Mouse (Mus musculus): ENCODE results near the gene S100pbp. TPM values are rescaled to one million over a fixed set of nuclear protein-coding genes. Genes with fewer than 3 reads are reported as not detected.
A peak's percentile ranks its signal among the peaks of the same experiment; 100 is the strongest.

S100pbp gene
- total RNA-seq, 2 experiments from 2014 or later: 23.1 to 23.6 TPM

DNA sequence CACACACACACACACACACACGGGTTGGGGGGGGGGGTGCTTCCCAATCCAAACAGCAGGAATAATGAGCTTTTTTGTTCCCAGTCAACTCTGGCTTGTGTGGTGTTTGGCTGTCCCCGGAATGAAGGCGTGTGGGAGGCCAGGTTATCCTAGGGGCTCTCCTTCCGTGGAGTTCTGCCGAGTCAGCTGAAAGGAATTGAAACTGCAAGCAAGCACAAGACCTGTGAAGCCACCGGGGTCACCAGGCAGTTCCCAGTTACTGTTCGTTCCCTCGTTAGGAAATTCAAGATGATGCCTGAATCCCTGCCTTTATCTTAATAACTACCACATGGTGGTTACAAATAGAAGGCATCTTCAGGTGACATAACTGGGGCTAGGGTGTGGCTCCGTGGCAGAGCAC is 60.1 kb downstream of the S100pbp start:
- no peak for DNase-seq

DNA sequence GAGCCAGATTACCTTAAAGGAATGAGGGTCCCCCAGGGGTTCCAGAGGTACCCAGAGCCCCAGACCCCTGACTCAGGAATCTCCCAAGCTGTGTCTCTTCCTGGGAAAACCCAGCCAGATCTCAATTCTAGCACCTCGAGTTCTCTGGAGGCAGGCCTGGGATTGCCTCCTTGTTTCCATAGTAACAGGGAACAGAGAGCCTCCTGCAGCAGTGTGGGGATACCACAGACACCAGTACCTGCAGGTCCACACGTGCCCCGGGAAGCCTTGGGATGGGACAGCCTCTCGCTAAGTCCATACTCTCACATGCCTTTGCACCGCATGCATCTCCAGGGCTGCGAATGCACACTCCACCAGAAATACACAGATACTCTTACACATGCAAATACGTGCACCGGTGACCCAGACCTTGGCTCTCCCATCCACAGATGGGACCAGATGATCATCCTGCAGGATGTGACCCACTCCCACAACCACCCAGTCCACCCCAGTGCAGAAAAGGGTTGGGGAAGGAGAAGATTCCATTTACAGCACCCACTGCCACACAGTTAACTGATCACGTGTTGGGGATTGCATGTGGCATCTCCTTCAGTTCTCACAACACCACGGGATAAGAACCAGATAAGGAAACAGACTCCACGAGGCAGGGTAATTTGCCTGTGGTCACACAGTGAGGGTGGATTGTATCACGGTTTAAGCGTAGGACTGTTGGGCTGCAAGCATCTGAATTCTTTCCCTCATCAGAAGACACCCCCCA is 60.8 kb downstream of the S100pbp start:
- no peak for DNase-seq

DNA sequence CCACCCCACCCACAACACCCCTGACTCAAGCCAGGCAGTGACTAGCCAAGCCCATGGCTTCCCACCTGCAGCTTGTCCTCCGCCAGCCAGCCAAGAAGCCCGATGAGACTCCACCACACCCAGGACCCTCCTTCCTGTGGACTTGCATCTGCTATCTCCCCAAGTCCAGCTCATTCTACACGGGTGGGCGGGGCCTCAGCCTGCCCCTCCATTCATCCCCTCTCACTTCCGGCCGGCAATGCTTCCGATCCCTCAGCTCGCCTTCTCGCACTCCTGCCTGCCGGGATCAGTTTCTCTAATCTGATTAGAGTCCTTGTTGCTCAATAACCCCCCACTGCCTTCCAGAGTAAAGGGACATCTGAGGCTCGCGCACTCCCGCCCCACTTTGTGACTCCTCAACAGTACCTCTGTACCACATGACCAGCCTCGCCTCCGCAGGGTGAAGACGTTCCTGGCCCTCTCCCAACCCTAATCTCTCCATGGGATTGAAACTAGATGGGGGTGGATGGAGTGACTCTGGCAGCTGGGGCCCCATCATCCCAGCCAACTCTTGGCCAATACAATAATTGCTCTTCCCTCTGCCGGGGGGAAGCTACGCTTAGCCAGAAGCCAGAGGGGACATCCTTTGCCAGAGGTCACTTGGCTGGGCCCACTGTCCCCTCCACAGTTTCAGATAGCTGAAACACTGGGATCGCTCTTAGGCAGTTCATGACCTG is 63.6 kb downstream of the S100pbp start:
- DNase-seq: peak in 1 of 2 experiments; percentile 46

DNA sequence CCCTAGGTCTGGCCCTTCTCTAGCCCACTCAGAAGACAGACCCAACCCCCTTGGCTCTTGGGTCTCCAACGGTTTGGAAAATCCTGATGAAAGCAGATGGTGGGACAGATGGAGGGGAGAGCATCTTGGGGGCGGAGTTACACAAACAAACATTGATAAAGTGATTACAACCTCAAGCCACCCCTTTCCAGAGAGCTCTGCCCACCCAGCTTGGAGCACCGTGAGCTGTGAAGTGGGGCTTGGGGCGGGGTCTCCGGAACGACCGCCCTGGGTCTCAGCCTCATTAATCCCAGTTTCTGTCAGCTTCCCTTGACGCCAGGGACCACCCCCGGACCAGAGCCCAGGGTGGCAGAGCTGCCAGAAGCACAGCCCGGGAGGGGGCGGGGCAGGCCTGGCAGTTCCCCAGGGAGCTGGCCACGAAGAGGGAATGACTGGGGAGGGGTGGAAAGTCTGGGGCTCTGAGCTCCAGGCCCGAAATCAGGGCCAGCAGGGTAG is 64.8 kb downstream of the S100pbp start:
- peak in 1 of 2 experiments; percentile 28 for DNase-seq

DNA sequence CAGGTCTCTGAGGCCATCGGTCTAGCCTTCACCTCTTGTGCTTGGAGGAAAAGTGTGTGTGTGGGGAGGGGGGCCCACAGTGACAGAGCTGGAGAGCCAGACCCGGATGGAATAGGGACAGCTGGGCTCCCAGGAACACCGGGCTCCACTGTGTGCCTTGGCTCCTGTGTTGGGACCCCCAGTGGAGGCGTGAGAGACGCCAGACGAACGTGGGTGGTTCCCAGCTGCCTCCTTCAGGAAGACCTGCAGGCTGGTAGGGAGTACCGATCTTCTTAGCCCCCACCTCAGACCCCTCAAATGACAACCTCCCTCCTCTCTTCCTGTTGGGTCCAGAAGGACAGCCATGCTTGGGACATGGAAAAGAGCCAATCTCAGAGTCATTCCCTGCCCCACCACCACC is 66.8 kb downstream of the S100pbp start:
- no peak for DNase-seq

DNA sequence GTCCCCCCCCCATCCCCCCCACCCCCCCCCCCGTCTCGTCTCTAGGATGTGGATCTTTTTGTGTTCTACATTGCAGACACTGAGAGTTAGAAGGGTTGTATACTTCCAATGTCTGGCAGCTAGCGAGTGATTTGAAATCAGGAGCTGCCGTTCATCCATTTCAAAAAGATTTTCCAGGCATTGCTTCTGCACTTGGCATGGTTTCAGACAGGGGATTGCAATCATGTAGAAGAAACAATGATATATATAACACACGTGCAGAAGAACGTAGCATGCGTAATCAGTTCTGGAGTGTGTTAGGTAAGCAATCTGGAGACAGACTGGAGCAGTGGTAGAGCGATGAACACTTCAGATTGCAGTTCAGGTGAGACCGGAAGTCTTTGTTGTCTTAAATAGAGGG is 67.4 kb downstream of the S100pbp start:
- DNase-seq: no peak

DNA sequence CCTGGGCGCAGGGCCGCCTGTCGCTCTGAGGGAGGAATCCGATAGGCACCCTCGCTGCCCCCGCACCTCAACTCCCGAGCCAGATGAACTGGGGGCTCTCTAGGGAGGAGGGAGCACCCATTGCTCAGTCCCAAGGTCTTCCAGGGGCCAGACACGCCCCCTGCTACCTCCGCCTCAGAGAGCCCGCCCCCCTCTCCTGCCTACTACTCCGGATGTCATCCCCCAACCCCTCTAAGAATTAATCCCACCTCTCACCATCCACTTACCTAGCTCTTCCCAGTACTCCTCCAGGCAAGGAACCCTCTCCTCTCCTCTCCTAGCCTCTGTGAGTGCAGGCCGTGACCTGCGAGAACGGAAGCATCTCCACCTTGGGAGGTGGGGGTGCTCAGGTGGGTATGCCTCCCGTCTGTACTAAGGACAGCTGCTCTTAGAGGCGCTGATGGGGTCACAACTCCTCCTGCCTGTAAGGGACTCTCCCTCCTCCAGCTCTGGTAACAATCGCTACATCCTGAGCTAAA is 67.9 kb downstream of the S100pbp start, which contains the start of gene Hpca:
TSS of gene Hpca (minus strand) at position 468 of the 518 bp plus-strand sequence.
- DNase-seq: no peak

DNA sequence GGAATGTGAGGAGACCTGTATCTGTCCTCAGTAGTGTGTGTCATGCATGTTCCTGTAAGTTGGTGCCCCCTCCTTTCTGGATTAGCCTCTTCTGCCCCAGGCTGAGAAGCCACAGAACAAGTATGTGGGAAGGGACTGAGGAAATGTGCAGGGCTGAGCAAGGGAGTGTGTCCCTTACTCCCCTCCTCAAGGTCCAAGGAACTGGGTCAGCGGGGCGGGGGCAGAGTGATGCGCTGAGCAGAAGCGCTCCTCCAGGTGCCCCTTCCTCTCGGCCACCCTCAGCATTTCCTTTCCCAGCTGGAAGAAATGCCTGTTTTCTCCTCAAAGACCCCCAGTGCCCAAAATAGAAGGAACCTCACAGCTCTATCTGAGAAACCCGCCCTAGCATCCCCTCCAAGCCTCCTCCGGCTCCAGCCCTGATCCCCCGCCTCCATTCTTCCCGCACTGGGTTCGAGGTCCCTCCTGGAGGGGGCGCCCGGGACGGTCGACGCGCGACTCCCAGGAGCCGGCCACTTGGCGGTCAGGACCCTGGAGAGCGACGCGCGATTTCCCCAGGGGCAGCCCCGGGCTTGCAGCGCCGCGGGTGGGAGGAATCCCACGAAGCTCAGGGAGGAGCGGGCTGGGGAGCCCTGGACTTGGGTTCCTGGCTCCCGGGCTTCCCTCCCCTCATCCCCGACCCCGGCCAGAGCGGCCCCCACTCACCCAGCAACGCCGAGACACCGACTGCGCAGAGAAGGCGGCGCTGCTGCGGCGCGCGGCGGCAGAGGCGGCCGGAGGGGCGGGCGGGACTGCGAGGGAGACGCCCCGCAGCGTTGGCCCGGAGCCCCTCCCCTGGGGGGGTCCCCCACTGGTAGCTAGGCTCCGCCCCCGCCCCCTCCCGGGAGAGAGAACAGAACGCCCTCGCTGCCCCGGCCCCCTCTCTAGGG is 68.7 kb downstream of the S100pbp start:
- DNase-seq: peak; percentile 84 to 88

DNA sequence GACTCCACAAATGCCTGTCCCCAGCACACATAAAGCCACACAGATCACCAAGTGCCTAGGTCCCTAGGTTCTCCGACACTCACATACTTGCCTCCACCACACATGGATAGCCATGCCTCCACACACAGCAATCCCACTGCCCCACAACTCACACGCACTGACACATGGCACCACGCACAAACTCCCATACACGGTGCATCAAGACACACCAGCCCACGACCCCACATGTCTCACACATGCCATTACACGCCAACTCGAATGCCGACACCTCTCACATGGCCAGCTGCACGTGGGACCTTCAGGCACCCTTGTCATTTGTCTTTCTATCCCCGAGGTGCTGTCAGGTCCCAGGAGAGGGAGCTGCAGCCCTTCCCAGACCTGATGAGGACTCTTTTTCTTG is 69.8 kb downstream of the S100pbp start:
- no peak for DNase-seq

DNA sequence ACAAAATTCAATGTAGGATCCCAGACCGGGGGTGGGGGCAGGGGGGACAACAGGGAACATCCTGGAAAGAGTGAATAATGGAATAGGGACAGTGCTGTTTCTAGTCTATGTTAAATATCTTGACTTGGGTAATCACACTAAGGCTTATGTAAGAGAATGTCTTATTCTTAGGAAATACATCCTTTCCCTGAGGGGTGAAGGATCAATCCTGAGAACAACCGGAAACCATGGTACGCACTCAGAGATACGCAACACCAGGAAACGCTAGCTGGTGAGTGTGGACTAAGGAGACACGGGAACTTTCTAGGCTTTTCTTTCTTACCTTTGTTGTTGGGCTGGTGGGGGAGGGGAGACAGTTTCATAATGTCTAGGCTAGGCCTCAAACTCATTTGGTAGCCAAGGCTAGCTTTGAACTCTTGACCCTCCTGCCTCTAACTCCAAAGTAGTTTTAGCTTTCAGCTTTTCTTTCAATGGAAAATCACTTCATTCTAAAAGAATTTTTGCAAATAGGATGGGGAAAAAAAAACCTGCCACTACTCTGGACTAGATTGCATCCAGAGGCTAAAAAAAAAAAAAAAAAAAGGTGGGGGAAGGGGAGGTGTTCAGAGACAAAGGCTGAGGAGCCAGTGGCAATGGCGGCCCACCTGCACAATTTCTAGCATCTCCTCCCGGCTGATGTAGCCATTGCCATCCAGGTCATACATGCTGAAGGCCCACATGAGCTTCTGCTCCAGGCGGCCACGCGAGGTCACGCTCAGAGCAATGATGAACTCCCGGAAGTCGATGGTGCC is 71.6 kb downstream of the S100pbp start:
- DNase-seq: no peak

DNA sequence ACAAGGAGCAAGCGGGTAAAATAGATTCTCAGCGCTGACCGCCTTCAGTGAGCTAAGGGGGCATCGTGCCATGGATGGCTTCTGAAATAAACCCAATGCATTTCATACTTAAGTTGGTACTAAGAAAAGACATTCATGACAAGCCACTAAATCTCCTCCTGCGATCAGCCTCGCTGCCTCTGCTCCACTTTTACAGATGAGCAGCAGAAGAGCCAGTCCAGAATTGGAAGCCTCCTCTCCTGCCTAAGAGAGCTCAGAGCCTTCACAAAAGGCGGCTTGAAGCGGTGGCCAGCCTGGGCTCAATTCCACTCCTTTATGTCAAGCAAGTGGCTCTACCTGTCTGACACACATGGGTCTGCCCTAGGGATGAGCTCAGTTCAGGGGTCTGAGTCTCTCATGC is 72.8 kb downstream of the S100pbp start:
- DNase-seq: no peak

DNA sequence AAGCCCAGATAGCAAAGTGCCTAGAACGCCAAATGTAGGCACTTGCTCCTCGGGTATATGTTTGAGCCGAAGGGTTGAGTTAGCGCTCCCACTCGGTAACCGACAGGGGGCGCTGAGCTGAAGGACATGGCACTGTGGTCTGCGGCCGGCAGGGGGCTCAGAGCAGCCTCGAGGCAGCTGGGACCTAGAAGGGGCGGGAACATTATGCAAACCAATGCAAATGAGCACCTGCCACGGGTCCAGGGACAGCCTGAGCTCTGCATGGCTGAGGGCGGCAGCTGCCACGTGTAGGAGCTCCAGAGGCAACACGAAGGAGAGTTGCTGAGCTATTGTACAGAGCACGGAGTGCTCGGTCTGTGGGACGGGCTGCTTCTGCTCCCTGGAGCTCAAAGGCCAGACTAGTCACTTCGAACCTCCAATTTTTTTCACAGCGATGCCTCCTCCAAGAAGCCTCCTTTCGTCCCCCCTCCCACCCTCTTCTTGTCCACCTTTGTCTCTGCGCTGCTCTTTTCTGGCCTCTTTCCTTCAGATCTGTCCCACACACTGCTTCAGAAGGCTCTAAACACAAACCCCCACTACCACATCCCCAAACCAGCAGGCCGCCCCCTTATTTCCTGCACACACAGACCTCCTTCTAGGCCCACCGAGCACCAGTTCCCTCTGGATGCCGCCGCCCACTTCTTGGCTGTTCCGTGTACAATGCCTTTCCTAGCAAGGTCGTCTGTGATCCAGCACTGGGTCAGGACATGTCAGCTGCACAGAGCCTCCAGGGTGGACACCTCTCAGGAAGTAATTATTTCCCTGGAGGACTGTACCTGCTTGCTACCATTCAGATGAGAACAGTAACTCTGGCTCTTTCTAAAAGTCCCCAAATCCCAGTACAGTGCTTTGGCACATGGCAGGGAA is 76.2 kb downstream of the S100pbp start:
- DNase-seq: peak; percentile 42 to 62

DNA sequence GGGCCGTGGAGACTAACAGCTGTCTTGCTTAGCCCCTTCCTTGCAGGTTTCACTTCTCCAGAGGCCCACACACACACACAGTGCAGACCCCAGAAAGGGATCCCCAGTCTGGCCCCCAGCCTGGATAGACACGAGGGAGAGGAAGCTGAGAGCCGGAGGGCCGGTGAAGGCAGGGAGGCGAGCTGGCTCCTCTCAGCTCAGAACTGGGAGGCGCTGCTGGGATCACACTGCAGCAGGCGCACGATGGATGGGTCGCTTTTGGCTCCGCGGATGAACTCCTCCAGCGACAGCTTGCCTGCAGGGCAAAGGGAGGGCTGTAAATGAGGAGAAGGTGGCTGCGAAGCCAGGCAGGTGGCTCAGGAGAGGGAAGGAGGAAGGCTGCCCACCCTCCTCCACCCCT is 77.3 kb downstream of the S100pbp start:
- DNase-seq: no peak

DNA sequence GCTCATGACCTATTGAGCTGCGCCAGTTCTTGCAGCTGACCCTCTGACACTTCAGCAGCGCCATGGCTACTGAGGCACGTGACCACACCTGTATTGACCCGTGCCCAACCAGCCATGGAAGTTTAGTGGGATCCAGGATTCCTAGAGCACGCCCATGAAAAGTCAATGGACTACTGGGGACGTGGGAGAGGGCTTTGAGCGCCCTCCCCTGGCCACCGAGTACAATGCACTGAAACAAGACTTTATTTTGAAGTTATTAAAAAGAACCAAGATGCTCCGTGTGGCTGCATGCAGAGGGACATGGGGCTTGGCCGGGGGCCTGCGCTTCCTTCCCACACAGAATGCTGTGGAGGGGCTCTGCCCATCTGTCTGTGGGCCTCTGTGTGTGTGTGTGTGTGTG is 78.2 kb downstream of the S100pbp start:
- DNase-seq: peak in 1 of 2 experiments; percentile 23

DNA sequence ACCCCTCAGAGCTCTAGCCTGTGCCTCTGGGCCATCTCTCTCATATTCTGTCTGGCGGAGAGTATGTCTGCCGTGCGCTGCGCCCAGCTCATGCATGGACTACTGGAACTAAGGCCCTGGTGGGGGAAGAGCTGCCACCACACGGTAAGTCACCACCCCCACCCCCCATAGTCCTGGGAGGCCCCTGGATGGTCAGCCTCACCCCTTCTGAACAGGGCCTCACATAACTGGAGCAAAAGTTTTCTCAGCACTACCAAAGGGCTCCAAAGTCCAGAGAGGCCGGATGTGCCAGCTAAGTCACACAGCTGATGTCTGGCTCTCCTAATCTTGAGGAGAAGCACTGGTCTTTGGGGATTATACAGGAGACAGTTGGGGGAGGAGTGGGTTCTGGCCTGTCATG is 78.7 kb downstream of the S100pbp start:
- DNase-seq: no peak

DNA sequence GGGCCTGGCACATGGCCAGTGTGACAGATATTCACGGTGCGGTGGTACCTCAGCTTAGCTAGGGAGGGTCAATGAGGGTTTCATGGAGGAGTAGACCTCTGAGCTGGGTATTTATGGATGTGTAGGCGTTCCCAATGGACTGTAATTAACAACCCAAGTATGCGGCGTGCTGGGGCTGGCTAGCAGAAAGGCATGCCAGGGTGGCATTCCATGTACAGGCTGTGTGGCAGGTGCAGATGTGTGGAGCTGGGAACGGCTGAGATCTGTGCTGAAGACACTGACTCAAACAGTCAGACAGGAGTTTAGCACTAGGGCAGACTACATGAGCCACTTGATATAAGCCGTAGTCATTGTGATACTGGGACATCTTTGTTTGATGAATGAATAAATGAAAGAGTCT is 80.9 kb downstream of the S100pbp start:
- DNase-seq: no peak

DNA sequence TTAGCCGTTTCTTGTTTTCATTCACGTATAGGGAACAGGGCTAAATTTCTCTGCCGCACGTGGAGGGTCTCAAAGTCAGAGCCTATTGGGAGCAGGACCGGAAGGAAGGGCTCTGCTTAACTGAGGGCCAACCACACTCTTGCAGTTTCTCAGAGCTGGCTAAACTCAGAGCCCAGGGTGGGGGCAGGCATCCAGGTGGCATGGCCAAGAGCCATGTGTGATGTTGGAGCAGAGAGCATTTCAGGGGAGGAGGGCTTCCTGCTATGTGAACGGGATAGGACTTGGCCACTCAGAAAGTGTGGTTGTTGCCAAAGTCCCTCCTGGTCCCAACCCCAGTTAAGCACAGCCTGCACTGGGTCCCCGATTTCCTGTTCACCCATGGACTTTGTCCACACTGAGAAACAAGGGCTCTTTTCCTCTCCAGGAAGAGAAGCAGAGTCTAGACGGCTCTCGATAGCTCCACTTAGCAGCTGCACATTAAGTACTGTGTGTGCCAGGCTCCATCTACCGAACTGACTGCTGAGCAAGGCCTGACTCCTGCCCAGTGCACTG is 82.1 kb downstream of the S100pbp start:
- DNase-seq: no peak

DNA sequence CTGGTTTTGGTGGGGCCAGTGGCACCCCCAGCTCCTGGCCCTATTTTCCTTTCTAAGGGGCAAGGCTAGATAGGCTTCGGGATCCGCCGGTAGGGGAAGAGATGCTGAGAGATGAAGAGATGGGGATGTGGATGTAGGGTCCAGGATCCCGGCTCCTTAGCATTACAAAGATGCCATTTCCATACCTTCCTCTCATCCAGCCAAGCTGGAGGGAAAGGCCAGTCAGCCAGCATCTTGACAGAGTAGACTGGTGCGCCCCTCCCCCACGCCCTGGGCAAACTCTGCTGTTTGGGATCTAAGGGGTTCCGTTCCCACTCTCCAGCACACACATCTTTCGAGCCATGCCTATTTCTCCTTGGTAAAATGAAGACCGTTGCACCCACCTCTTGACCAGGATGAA is 83.5 kb downstream of the S100pbp start:
- DNase-seq: no peak

DNA sequence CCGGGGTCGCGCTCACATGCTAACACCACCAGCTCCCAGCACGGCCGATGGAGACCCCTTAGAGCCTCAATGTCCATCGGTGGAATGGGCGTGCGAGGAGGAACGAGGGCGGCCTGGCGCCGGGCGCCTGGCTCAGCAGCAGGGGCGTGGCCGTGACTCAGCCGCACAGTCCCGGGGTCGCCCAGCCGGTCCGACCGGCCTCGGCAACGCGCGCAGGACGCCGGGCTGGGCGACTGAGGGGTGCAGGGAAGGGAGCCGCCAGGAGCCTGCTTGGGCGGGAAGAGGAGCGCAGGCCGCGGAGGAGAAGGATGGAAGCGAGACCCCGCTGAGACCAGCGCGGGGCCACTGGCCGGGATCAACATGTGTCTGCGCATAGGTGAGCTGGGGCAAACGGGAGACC is 84.2 kb downstream of the S100pbp start, which contains the start of gene Tmem54:
TSS of gene Tmem54 (plus strand) at position 193 of the 400 bp plus-strand sequence.
- peak in 1 of 2 experiments; percentile 22 for DNase-seq

Measured in adrenal gland, postnatal 36 days (tissue).